Mouse (Mus musculus): ENCODE results near the gene Igfbp1.

DNA sequence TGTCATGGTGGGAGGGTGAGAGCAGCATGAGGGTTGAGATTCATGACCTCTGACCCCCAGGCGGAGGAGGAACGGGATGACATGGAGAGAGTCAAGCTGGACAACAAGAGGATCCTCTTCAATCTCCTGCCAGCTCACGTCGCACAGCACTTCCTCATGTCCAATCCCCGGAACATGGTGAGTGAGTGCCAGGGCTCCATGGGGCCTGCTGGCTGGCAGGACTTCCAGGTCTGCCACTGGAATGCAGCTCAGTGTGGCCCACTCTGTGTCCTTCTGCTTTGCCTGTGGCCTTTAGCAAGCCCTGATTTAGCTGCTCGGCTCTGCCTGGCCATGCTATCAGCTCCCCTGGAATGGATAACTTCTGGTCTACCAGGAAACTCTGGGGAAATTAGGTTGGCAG lies 37.4 kb upstream of the Igfbp1 start:
- no peak for TF ChIP-seq POLR2A (IDR thresholded peaks at IDR 0.05; ENCODE audit: low read depth, low read length)
- TF ChIP-seq CTCF (IDR thresholded peaks at IDR 0.05; ENCODE audit: extremely low read depth, insufficient read depth, insufficient read length, insufficient replicate concordance), result no peak

Data from spleen, adult 2 months (tissue).